Mouse (Mus musculus) common myeloid progenitor, adult 5-6 weeks (primary cell): Measurements from ENCODE around the gene Adora1. TPM values are rescaled to one million over a fixed set of nuclear protein-coding genes. Genes with fewer than 3 reads are reported as not detected.
A peak's percentile ranks its signal among the peaks of the same experiment; 100 is the strongest.

ENCODE experiments used
- ATAC-seq: replicated peaks from 2 replicates; pipeline ENCODE4 v1.8.0; 2016; ENCODE audit warnings: low read depth, mild to moderate bottlenecking, moderate TSS enrichment, inconsistent platforms; ENCODE audit not compliant: poor library complexity, severe bottlenecking
- total RNA-seq: library from RNA; stranded (forward); fragments of 200-1000, 187-1606 nt; gene quantifications from 2 replicates; pipeline ENCODE4 v1.2.3, GENCODE M21; 2017

Gene Adora1
- total RNA-seq, 1 experiment from 2014 or later, result not detected

GRCm38 (mm10) chr1:134241298-134241697, 6.1 kb upstream of the Adora1 start:
- ATAC-seq, result no peak

- no peak for ATAC-seq
Observed at GRCm38 (mm10) chr1:134240701-134241100, 5.5 kb upstream of the Adora1 start.

GRCm38 (mm10) chr1:134237438-134237837, 2.2 kb upstream of the Adora1 start:
- no peak for ATAC-seq

GRCm38 (mm10) chr1:134236142-134236541, 911 bp upstream of the Adora1 start:
- no peak for ATAC-seq

GRCm38 (mm10) chr1:134234455-134235390, 508 bp downstream of the Adora1 start:
- ATAC-seq, result no peak

- 0 out of 2 replicates have a peak, but pooled peaks have one; percentile 19 for ATAC-seq
Observed at GRCm38 (mm10) chr1:134233681-134234454, 1.4 kb downstream of the Adora1 start.

- peak; percentile 59; the same call in 1 of the 2 replicates for ATAC-seq
Observed at GRCm38 (mm10) chr1:134232778-134233531, 2.3 kb downstream of the Adora1 start.

GRCm38 (mm10) chr1:134232326-134232725, 2.9 kb downstream of the Adora1 start:
- no peak for ATAC-seq

- no peak for ATAC-seq
Observed at GRCm38 (mm10) chr1:134231681-134232080, 3.5 kb downstream of the Adora1 start.

- ATAC-seq, result no peak
Observed at GRCm38 (mm10) chr1:134231270-134231669, 4.0 kb downstream of the Adora1 start.

- ATAC-seq, result no peak
Observed at GRCm38 (mm10) chr1:134230638-134231228, 4.5 kb downstream of the Adora1 start.

GRCm38 (mm10) chr1:134229806-134230575, 5.2 kb downstream of the Adora1 start:
- ATAC-seq, result no peak

GRCm38 (mm10) chr1:134226739-134227138, 8.5 kb downstream of the Adora1 start:
- no peak for ATAC-seq

GRCm38 (mm10) chr1:134225375-134225774, 9.9 kb downstream of the Adora1 start:
- no peak for ATAC-seq

GRCm38 (mm10) chr1:134224649-134225227, 10.5 kb downstream of the Adora1 start:
- ATAC-seq, result no peak

- ATAC-seq, result no peak
Observed at GRCm38 (mm10) chr1:134222122-134223055, 12.8 kb downstream of the Adora1 start.

GRCm38 (mm10) chr1:134221172-134221571, 14.1 kb downstream of the Adora1 start:
- 0 out of 2 replicates have a peak, but pooled peaks have one; percentile 39 for ATAC-seq

- ATAC-seq, result no peak
Observed at GRCm38 (mm10) chr1:134219608-134220007, 15.6 kb downstream of the Adora1 start.
